Mouse (Mus musculus): ENCODE results near the gene Cacng1. TPM values are rescaled to one million over a fixed set of nuclear protein-coding genes. Genes with fewer than 3 reads are reported as not detected.

Gene Cacng1
- not detected for total RNA-seq (2018; cell fraction: chromatin; rRNA removed)
- not detected for total RNA-seq (2018; cell fraction: cytosol; rRNA removed)
- not detected for total RNA-seq (2018; cell fraction: nucleus; rRNA removed)
- polyA plus RNA-seq (2018): not detected in 3 replicates

DNA sequence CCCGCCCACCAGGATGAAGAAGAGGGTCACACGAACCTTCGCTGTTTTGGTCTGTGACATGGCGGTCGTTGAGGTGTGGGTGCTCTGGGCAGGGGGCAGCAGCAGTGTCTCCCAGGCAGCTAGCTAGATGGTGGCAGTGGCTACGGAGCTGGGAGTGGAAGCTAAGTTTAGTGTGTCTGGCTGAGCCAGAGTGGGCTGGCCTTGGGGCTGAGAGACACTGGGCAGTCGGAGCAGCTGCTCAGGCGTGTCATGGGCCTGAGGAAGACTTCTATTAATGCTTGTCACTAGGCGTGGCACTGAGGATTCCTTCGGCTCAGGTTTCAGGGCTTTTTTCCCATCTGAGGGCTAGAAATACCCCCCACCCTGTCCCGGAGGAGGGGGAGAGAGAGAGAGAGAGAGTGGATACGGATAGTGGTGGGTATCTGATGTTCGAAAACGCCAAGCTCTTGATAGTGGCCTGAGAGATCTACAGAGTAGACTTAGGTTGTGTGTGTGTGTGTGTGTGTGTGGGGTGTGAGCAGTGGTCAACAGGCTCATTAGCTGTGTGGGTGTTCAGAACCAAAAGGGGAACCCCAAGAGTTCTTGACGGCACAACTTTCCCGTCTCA, at the start of gene Cacng1:
TSS of gene Cacng1 (minus strand) at position 191 of the 607 bp plus-strand sequence.
- no peaks in the 10 kb centered on the region for H3K79me2 ChIP-seq (ENCODE audit: inconsistent target)
- H3K27ac ChIP-seq: no peak within 1 kb of the TSS
- WGBS (ENCODE audit: missing documents): 88% methylated on average over 15 of the region's 16 CpGs
- no peak within 1 kb of the TSS for H3K4me3 ChIP-seq (ENCODE audit: inconsistent target)
- no peaks in the 10 kb centered on the region for H3K36me3 ChIP-seq (ENCODE audit: inconsistent target)

DNA sequence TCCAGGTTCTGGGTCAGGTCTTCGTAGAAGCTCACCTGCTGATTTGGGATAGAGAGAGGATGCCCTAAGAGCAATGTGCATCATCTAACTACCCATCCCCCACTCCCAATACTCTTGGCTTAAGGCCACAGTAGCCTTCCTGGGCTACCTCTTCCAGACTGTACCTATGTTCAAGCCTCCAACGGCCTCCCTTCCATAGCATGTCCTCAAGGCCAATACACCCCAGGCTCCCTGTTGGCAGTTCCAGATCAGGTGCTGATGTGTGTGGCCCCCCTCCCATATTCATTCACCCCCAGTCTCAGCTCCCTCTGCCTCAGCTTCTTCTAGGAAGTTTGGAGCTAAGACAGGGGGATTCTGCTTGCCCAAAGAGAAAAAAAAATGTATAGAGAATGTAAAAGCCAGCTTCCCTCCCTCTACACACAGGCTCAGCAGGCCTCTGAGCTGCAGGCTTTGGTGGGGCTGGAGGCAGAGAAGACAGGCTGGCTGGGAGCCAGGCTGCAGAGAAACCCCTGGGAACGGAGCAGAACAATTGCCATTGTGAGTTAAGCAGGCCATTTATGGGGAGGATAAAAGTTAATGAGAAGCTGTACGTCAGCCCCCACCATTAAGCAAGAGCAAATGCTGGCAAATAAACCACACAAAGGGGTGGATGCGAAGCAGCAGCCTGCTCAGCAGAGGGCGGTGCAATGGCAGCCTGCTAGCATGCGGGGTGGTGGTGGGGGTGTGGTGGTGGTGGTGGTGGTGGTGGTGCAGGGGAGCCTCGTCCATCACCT, 46.6 kb upstream of the Cacng1 start:
- no peak overlapping the region for H3K27ac ChIP-seq
- no peaks in the 10 kb centered on the region for H3K36me3 ChIP-seq (ENCODE audit: inconsistent target)
- H3K4me3 ChIP-seq (ENCODE audit: inconsistent target): no peak overlapping the region
- no peaks in the 10 kb centered on the region for H3K79me2 ChIP-seq (ENCODE audit: inconsistent target)
- WGBS (ENCODE audit: missing documents): 69% methylated on average over 6 of the region's 8 CpGs

DNA sequence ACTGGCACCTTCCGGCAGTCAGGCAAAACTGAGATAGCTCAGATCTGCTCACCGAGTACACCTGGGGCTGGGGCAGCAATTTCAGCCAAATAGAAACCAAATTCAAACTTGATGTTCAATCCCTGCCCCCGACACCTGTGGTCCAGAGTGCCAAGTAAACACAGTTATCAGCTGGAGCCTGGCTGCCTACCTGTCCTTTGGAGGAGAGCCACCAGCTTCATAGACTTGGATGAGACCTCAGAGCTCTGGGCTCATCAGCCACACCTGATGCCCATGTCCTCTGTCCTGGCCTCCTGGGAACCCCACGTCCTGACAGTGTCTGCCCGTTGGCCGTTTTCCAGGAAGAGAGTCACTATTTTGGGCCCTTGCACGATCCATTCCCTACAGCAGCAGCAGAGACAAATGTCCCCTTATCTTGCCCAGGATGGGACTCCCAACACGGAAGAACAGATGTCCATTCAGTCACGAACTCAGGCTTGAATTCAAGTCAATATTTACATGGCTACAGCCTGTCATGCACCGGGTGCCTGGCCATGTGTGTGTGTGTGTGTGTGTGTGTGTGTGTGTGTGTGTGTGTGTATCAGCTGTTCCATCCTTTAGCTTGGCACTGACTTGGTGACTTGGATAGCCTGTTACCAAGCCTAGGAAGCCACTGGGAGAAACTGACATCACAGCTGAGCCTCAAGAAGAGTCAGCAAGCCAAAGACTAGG, 45.6 kb upstream of the Cacng1 start:
- Histone ChIP-seq H3K36me3 (ENCODE audit: inconsistent target) (no peaks in the 10 kb centered on the region), H3K27ac (no peak overlapping the region), H3K4me3 (ENCODE audit: inconsistent target) (no peak overlapping the region), H3K79me2 (ENCODE audit: inconsistent target) (no peaks in the 10 kb centered on the region)
- WGBS (ENCODE audit: missing documents): 71% methylated on average over 10 of the region's 10 CpGs

DNA sequence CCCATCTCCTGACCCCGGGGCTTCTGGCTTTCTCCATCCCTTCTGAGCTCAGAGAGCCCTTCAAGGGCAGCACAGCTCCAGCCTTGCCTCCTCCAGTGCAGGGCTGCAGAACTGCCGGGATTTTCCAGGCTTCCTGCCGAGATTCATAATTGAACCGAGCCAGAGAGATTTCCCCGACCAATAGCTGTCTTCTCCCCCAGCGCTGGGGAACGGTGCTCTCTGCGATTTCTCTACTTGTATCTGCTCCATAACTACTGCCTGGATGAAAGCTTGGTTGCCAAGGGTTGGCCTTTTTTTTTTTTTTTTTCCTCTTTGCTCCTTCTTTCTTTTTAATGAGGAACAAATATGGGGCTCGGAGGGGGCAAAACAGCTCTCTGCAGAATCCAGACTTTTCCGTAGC, 43.7 kb upstream of the Cacng1 start:
- WGBS (ENCODE audit: missing documents): 78% methylated on average over 10 of the region's 10 CpGs
- Histone ChIP-seq H3K4me3 (ENCODE audit: inconsistent target) (no peak overlapping the region), H3K79me2 (ENCODE audit: inconsistent target) (no peaks in the 10 kb centered on the region), H3K36me3 (ENCODE audit: inconsistent target) (no peaks in the 10 kb centered on the region), H3K27ac (no peak overlapping the region)

DNA sequence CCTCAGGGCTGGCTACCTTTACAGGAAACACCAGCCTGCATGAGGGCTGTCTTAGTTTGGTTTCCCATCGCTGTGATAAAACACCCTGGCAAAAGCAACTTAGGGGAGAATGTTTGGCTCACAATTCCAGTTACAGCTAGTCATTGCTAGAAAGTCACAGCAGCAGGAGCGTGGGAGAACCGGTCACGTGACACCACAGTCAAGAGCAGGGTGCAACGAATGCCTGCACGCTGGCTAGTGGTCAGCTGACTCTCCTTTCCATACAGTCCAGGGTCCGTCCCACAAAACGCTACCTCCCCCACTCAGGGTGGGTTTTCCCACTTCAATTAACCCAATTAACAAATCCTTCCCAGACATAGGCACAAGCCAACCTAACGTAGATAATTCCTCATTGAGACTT, 43.2 kb upstream of the Cacng1 start:
- no peaks in the 10 kb centered on the region for H3K79me2 ChIP-seq (ENCODE audit: inconsistent target)
- no peaks in the 10 kb centered on the region for H3K36me3 ChIP-seq (ENCODE audit: inconsistent target)
- 92% methylated on average over 9 of the region's 9 CpGs for WGBS (ENCODE audit: missing documents)
- no peak overlapping the region for H3K27ac ChIP-seq
- H3K4me3 ChIP-seq (ENCODE audit: inconsistent target): no peak overlapping the region

DNA sequence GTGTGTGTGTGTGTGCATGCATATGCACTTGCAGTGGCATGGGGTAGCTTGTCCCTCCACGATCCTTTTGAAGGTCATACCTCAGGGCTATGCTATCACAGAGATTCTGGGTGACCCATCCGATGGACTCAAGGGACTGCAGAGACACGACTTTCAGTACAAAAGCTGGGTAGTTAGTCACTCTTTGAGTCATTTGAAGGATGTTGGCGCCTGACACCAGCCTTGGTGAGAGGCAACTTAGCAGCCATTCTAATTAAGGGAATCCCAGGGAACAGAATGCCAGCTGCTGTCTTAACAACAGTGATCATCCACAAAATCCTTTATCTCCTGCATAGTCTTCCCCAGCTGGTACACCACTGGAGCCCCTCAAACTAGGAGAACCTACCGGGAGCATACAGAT, 32.8 kb upstream of the Cacng1 start:
- 94% methylated on average over 5 of the region's 5 CpGs for WGBS (ENCODE audit: missing documents)
- no peaks in the 10 kb centered on the region for H3K79me2 ChIP-seq (ENCODE audit: inconsistent target)
- H3K36me3 ChIP-seq (ENCODE audit: inconsistent target): no peaks in the 10 kb centered on the region
- no peak overlapping the region for H3K27ac ChIP-seq
- H3K4me3 ChIP-seq (ENCODE audit: inconsistent target): no peak overlapping the region

DNA sequence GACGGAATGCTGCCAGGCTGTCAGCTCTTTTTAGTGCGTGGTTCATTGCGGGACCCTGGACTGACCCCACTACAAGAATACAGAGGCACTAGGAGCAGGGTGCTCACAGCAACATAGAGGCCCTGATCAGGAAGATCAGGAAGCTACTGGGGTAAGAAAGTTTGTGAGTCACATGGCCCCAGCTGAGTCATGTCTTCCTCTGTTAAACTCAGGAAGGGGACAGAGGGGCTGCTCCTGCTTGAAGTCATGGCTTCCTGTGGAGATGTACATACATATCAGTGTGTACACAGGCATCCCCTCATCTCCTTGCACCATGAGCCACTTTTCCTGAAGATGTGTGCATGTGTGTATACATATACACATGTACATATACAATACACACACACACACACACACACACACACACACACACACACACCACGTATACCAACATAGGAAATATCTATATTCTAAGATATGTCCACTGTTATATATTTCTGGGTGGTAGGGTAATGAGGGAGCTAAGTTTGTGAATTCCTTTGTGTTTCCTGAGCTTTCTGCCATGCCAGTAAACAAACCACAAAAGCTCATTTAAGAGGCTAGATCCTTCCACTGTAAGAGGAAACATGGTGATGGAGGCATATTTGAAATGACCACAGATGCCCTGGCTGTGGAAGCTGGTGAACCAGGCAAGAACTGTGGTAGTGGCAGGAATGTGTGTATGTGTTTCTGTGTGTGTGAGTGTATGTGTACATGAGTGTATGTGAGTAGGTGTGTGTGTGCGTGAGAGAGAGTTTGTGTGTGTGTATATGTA, 32.1 kb upstream of the Cacng1 start:
- WGBS (ENCODE audit: missing documents): 92% methylated on average over 4 of the region's 5 CpGs
- Histone ChIP-seq H3K4me3 (ENCODE audit: inconsistent target) (no peak overlapping the region), H3K27ac (no peak overlapping the region), H3K36me3 (ENCODE audit: inconsistent target) (no peaks in the 10 kb centered on the region), H3K79me2 (ENCODE audit: inconsistent target) (no peaks in the 10 kb centered on the region)

DNA sequence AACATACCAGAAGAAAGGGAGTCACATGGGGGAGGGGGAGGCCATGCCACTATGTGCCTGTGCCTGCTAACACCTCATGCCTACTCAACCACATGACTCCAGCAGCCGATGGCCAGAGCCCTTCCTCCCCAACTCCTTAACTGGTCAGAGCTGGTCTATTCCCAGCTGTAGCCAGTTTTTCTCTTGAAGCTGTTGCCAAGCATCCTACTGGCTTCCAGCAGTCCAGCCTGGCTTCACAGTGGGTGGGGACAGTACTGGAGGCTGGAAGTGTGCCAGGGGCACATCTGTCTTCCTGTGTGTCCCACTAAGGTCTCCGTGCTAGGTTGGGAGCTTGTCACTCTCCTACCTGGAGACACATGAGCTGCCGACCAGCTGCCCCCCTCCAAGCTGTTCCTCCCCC, 26.8 kb upstream of the Cacng1 start:
- Histone ChIP-seq H3K79me2 (ENCODE audit: inconsistent target) (no peaks in the 10 kb centered on the region), H3K36me3 (ENCODE audit: inconsistent target) (no peaks in the 10 kb centered on the region), H3K27ac (no peak overlapping the region), H3K4me3 (ENCODE audit: inconsistent target) (no peak overlapping the region)
- 90% methylated on average over 3 of the region's 3 CpGs for WGBS (ENCODE audit: missing documents)

DNA sequence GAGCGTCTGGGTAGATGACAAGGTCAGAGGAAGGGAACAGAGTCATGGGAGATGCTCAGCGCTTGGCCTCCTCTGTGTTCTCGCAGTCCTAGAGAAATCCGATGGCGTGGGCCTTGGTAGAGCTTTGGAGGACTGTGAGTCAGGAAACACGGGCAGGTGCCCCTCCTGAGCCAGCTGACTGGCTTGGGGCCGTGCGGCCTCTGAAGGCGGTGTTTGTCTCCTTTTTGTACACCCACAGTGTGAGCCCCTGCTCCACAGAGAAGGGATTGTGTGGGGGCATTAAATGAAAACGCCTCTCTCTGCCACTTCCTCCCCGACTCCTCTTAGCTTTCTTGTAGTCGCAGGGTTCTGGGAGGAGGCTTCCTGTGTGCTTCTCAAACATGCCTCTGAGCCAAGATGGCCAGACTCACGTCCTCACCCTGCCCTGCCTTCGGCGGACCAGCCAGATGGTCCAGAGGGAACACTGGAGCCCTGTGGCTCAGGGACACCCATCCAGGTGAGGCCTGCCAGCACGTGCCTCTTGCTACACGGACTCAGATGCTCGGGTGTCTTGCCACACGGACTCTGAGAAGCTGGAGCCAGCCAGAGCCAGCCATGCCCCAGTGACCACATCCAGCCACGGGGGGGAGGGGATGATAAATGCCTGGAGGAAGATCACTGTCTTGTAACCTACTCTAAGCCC, 22.2 kb upstream of the Cacng1 start:
- Histone ChIP-seq H3K4me3 (ENCODE audit: inconsistent target) (no peak overlapping the region), H3K79me2 (ENCODE audit: inconsistent target) (no peaks in the 10 kb centered on the region), H3K36me3 (ENCODE audit: inconsistent target) (no peaks in the 10 kb centered on the region), H3K27ac (no peak overlapping the region)
- 77% methylated on average over 20 of the region's 20 CpGs for WGBS (ENCODE audit: missing documents)

DNA sequence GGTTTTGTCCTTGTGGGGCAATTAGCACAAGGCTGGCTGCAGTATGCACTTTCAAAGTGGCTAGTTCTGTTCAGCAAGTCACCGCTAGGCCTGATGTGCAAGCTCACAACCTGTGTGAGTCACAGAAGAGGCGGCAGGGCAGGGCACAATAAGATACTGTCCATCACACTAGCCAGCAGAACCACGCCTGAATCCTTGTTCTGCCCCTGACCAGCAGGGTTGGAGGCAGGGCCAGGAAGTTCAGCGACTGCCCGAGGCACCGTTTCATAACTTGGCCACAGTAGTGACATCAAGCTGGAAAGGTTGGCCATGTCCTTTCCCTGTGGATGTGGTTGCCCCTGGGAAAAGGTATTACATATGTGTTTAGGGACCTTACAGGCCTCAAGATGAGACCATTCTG, 21.6 kb upstream of the Cacng1 start:
- H3K4me3 ChIP-seq (ENCODE audit: inconsistent target): no peak overlapping the region
- WGBS (ENCODE audit: missing documents): 87% methylated on average over 6 of the region's 6 CpGs
- no peaks in the 10 kb centered on the region for H3K36me3 ChIP-seq (ENCODE audit: inconsistent target)
- H3K79me2 ChIP-seq (ENCODE audit: inconsistent target): no peaks in the 10 kb centered on the region
- H3K27ac ChIP-seq: no peak overlapping the region

DNA sequence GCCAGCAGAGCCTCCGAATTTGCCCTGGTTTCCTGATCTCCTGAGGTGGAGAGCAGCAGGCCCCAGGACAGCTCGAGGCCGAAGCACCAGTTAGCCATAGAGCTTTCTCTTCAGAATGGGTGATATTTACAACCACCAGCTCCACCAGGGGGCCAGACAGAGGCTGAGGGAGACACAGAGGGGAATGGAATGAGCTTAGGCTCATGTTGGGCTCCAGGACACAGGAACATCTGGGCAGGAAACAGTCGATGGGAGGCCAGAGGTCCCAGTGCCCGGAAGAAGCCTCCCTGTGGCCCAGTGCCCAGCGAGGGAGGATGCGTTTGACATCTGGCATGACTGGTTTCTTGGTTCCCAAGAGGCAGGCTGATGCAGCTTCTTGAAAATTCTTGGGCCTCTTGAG, 17.8 kb upstream of the Cacng1 start:
- H3K36me3 ChIP-seq (ENCODE audit: inconsistent target): no peaks in the 10 kb centered on the region
- H3K4me3 ChIP-seq (ENCODE audit: inconsistent target): no peak overlapping the region
- WGBS (ENCODE audit: missing documents): 51% methylated on average over 7 of the region's 7 CpGs
- no peak overlapping the region for H3K27ac ChIP-seq
- H3K79me2 ChIP-seq (ENCODE audit: inconsistent target): no peaks in the 10 kb centered on the region

DNA sequence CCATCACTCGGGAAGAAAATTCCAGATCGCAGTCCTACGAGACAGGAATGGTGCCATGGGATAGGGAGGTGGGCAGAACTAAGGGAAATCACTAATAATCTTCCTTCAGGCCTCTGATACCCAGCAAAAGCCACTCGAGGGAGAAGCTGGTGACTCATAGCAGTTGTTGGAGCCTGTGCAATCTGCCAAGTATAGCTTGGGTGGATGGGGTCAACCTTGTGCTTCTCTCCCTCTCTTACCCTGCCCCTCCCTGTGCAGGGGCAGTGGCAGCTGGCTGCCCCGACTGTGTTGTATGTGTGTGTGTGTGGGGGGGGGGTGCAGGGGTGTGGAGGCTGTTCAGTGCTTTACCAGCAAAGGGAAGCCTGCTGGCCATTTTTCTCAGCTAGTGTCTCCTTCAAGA, 15.2 kb upstream of the Cacng1 start:
- Histone ChIP-seq H3K27ac (no peak overlapping the region), H3K79me2 (ENCODE audit: inconsistent target) (no peaks in the 10 kb centered on the region), H3K4me3 (ENCODE audit: inconsistent target) (no peak overlapping the region), H3K36me3 (ENCODE audit: inconsistent target) (no peaks in the 10 kb centered on the region)
- 79% methylated on average over 5 of the region's 5 CpGs for WGBS (ENCODE audit: missing documents)

DNA sequence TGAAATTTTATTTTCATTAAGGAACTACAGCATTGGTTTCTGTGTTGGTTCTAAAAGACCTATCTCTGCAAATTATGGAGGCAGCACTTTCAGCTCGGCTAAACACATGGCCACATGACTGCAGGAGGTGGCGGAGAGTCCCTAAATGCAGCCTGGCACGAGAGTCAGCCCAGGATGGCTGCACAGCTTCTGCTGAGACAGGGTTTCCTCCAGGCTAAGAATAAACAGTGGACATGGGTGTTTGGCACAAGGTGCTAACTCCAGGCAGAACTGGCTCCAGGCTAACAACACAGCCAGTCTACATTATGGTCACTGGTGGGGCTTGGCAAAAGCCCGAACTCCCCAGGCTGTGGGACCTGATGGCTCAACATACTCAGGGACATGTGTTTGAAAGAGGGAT, 14.6 kb upstream of the Cacng1 start:
- H3K27ac ChIP-seq: no peak overlapping the region
- H3K36me3 ChIP-seq (ENCODE audit: inconsistent target): no peaks in the 10 kb centered on the region
- no peaks in the 10 kb centered on the region for H3K79me2 ChIP-seq (ENCODE audit: inconsistent target)
- H3K4me3 ChIP-seq (ENCODE audit: inconsistent target): no peak overlapping the region
- WGBS (ENCODE audit: missing documents): 84% methylated on average over 4 of the region's 4 CpGs

DNA sequence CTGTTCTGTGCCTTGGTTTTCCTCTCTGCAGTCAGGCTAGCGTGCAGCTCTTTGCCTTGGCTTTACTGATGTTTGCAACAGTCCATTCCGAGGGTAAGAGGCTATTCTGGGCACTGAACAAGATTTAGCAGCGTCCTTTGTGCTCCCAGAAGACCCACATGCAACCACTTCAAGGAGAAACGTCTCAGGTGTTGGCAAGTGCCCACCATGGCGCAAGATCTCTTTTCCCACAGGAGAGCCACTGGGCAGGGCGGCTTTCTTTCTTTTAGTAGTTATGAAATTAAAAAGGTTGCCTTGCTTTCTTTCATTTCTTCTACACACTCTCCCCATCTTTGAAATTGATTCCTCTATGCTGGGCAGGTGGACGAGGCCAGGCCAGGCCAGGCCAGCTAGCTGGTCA, 12.8 kb upstream of the Cacng1 start:
- 74% methylated on average over 7 of the region's 7 CpGs for WGBS (ENCODE audit: missing documents)

More for the DNA sequence above, 12.8 kb upstream of the Cacng1 start:
- no peaks in the 10 kb centered on the region for H3K79me2 ChIP-seq (ENCODE audit: inconsistent target)
- no peak overlapping the region for H3K27ac ChIP-seq
- H3K4me3 ChIP-seq (ENCODE audit: inconsistent target): no peak overlapping the region
- no peaks in the 10 kb centered on the region for H3K36me3 ChIP-seq (ENCODE audit: inconsistent target)

Measured in macrophage (primary cell).